Mouse (Mus musculus): ENCODE data around the gene Serf2.

Serf2 gene

DNA sequence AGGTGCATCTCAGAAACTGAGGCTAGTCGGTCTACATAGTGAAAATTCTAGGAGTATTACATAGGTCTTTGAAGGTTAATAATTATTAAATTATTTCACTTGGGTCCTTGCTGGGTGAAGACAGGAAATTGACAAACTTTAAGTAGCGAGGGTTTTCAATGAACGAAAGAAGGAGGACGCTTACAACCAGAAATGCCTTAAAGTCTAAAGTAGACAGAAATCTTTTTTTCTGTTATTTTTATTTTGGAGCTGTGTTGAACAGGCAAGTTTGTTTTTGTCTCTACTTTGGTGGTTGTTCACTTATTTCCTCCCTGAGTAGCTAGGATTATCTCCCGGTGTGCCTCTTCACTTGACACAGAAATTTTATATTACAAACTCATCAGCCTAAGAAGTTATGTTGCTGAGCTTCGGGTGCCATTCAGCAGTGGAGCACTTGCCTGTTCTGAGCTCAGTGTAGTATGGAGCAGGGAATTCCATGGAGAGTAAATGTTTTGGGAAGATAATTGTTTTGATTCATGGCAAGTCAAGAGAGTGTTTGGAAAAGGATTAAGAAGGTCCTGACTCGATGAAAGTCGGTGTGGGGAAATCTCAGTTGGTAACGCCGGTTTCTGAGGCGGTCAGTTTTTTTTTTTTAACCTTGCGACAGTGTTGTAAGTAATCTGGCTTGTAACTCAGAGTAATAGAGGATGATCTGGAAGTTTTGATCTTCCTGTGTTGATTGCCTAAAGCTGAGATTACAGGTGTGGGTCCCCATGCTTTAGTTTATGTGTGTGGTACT, 58.4 kb downstream of the Serf2 start:
- no peak for DNase-seq

All from lung, postnatal 10 days (tissue).